Mouse (Mus musculus): ENCODE results near the gene Smarcc1. TPM values are rescaled to one million over a fixed set of nuclear protein-coding genes. Genes with fewer than 3 reads are reported as not detected.

Gene Smarcc1
- total RNA-seq, 2 experiments from 2014 or later, result 64.5 to 74.5 TPM

DNA sequence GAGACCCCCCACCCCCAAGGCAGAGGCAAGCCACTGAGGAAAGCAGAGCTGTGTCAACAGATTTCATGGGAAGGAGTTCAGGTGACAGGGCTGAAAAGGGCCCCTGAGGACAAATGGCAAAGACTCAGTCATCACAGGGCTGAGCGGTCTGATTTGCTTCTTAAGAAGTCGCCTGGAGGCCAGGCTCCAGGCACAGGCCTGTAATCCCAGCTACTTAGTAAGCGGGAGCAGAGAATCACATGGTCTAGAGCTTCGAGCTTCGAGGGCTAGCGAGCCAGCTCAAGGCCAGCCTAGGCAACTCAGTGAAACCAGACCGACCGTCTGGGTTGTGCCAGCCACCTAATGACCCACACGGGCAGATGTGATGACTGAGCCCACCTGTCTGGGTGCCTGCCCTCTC lies 147.5 kb downstream of the Smarcc1 start:
- intact Hi-C loops (cut with DNase I), result no loop called here
- no peak for DNase-seq (ENCODE audit: low spot score in 2 of 2)

DNA sequence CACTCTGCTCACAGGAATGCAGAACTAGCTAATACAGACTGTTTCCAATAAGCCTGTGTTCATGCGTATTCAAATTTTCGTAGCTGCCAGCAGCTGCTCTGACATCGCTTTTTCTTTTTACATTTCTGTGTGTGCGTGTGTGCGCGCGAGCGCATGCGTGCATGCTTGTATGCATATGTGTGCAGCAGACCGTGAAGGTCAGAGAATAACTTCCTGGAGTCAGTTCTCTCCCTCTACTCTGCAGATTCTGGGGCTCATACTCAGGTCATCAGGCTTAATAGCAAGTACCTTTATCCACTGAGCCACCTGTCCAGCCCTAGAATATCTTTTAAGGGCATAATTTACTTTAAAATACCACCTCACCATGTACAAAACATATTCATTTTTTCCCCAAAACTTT lies 150.9 kb downstream of the Smarcc1 start:
- no peak for DNase-seq (ENCODE audit: low spot score in 2 of 2)
- intact Hi-C loops (cut with DNase I), result no loop called here

DNA sequence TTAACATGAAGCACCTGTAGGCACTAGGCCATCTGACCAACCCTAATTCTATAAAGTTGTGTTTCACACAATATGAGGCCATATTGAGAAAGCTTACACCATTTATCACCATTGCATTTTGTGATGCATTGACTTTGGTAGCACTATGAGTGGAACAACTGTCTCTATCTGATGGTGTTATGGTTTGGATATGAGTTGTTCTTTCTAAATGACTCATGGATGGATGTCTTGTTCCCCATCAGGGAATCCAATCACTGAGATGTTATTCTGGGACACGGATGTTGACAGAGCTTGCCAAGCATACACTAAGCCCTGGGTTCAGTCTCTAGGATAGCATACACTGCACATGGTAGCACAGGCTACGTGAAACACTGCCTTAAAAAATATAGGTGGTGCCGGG lies 154.8 kb downstream of the Smarcc1 start:
- no peak for DNase-seq (ENCODE audit: low spot score in 2 of 2)
- intact Hi-C loops (cut with DNase I), result no loop called here

DNA sequence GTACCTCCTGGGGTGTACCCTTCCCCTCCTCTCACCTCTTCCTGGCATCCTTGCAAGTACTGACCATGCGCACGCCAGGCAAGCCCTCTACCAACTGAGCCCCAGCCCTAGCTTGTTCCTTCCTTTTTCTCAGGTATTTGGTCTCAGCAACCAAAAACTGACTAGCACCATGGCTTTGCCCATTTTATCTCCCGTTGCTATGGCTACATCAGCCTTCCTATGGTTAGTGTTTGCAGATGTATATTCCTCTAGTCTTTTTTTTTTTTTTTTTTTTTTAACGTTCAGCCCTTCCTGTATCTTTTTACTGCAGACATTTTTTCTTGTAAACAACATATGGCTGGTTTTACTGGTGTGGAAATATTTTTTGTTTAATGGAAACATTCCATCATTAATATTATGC lies 156.0 kb downstream of the Smarcc1 start:
- intact Hi-C loops (cut with DNase I), result no loop called here
- no peak for DNase-seq (ENCODE audit: low spot score in 2 of 2)

DNA sequence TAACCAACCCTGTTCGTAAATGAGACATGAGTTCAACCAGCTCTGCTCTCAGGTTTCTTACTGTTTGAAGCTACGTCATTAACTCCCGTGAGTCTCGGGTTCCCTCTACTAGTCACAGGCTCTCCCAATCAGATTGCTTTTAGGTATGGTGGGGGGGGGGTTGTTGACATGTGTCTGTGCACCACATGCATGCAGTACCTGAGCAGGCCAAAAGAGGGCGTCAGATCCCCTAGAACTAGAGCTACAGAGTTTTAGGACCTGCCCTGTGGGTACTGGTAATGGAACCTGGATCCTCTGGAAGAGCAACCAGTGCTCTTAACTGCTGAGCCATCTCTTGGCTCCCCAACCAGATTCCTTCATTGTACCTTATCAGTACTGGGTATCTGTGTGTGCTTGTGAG lies 158.4 kb downstream of the Smarcc1 start:
- no peak for DNase-seq (ENCODE audit: low spot score in 2 of 2)
- intact Hi-C loops (cut with DNase I), result no loop called here

DNA sequence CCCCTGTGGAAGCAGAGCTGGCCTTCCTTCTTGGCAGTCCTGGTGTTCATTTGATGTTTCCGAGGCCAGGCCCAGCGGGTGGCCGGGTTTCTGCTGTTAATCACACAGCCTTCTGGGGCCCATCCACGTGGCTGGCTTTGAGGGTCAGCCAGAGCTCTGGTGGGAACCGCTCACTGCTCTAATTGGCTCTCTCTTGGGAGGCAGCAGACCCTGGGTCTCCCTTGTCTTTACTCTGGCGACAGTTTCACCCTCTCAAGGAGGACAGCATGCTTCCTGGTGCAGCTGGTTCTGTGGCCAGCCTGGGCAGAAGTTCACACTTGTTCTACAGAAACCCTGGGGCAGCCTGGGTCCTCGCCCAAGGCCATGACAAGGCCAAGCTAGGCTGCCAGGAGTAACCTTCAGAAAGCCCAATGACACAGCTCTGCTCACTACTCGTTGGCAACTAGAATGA lies 159.9 kb downstream of the Smarcc1 start:
- DNase-seq (ENCODE audit: low spot score in 2 of 2), result peak; percentile 49 to 51
- intact Hi-C loops (cut with DNase I), result no loop called here

DNA sequence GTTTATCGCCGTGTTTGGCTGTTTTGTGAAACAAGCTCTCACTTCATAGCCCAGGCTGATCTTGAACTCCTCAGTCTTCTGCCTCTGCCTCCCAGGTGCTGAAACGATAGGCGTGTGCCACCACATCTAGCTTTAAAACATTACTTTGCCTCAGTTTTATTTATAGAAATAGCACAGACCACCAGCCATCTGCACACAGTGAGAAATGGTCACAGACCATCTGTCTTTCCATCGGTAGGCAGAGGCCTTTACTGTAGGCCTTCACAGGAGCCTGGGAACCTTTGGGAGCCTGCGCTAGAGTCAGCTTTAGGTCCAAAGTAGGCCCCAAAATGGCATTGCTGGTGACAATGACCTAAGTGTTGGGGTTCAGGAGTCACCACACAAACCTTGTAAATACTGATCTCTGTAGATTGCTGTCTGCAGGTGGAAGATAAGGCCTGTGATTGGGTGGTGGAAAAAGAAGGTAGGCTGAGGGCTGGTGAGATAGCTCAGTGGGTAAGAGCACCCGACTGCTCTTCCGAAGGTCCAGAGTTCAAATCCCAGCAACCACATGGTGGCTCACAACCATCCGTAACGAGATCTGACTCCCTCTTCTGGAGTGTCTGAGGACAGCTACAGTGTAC lies 166.7 kb downstream of the Smarcc1 start:
- no peak for DNase-seq (ENCODE audit: low spot score in 2 of 2)
- intact Hi-C loops (cut with DNase I), result no loop called here

DNA sequence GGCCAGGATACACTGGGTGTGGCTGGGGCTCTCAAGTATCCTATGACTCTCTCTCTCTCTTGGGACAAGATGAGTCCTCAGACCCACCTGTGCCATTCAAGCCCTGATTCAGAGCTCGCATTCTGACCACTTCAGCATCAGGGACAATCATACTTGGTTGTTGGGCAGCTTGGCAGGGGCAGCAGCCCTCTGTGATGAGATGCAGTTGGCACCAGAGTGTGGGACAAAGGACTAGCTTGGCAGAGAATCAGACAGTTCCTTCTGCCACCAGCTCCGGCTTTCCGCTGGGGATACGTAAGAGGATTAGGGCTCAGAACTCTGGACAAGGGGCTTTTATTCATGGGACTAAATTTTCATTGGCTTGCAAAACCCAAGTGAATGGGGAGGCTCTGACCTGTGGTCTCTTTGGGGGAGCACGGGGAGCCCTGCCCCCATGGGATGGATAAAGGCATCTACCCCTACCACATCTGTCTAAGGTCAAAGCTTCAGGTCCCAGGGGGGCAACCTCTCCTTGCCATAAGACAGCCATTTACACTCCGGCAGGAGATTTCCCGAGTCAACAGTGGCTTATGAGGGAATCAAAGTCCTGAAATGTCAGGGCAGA lies 169.9 kb downstream of the Smarcc1 start:
- peak in 1 of 2 experiments; percentile 43 for DNase-seq (ENCODE audit: low spot score in 2 of 2)
- intact Hi-C loops (cut with DNase I), result no loop called here

Small RNAs within 50 kb of the gene (microRNA-seq; reads per million reads assigned to microRNA genes)
- gene Mir6236, result 30.7 reads per million, percentile 44 among the genes with 10 or more reads in this experiment

Other genes starting within 250 kb of the Smarcc1 start
- 1 to 10 TPM; 4.6 to 5.0 TPM for gene Cdc25a, start 242.1 kb upstream of the Smarcc1 start, total RNA-seq (2021)
- 100 to 1,000 TPM; 353 to 398 TPM for gene Map4, start 186.2 kb upstream of the Smarcc1 start, total RNA-seq (2021)
- gene Dhx30, start 122 bp downstream of the Smarcc1 start, total RNA-seq (2021), result 100 to 1,000 TPM; 163 to 166 TPM
- 100 to 1,000 TPM; 363 to 430 TPM for gene Cspg5, start 126.1 kb downstream of the Smarcc1 start, total RNA-seq (2021)
- gene Elp6, start 187.5 kb downstream of the Smarcc1 start, total RNA-seq (2021), result 10 to 100 TPM; 11.1 to 12.7 TPM
- 100 to 1,000 TPM in 1 of 2 experiments, 10 to 100 TPM in 1; 97.2 to 100 TPM for gene Scap, start 215.6 kb downstream of the Smarcc1 start, total RNA-seq (2021)